Mouse (Mus musculus) megakaryocyte, embryonic 14.5 days (primary cell): ENCODE measurements around the gene Pink1.

Experiments
- FLI1 ChIP-seq: IDR thresholded peaks from 2 replicates; pipeline ENCODE4 v1.6.1; 2012; ENCODE audit warnings: low read length, inconsistent platforms, mixed read lengths
- GATA1 ChIP-seq: IDR thresholded peaks from 3 replicates; pipeline ENCODE4 v1.6.1; 2012; ENCODE audit warnings: mixed read lengths, low read length, inconsistent platforms, borderline replicate concordance

GRCm38 (mm10) chr4:138352692-138353091, 26.6 kb upstream of the Pink1 start:
- no peak for TF ChIP-seq GATA1
- no peak for TF ChIP-seq FLI1
